Mouse (Mus musculus): Measurements from ENCODE around the gene Fcer1g. TPM values are rescaled to one million over a fixed set of nuclear protein-coding genes. Genes with fewer than 3 reads are reported as not detected.

The Fcer1g gene
- total RNA-seq, 2 experiments from 2014 or later, result 10.4 to 13.3 TPM

DNA sequence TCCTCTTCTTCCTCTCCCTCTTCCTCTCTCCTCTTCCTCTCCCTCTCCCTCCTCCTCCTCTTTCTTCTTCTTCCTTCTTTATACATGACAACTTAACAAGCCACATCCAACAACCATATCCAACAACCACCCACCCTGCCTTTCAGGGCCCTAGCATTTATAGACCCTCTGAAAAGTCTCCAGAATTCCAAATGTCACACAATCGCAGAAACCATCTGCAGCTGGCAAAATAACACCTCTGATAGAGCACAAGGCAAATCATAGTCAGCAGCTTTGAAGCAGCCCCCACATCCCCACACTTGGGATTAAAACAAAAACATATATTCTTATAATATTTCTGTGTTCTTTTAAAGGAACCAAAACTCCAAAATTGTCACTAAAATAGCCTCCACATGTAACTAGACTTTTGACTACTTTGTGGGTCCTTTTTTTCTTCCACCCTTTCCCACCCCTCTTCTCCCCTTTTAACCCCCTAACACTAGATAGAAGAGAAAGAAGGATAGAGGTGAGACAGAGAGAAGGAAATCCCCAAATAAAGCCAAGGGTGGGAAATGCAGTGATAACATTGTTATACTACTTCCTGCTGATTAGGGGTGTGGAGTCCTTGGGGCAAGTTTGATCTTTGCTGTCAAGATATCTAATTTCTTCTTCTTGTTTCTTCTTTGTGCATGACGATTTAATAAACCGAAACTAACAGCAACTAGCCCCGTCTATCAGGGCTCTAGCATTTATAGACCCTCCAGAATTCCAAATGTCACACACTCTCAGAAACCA is 32.0 kb upstream of the Fcer1g start:
- DNase-seq, result no peak

GRCm38 (mm10) chr1:171263666-171264461 is 29.7 kb upstream of the Fcer1g start:
- no peak for DNase-seq

DNA sequence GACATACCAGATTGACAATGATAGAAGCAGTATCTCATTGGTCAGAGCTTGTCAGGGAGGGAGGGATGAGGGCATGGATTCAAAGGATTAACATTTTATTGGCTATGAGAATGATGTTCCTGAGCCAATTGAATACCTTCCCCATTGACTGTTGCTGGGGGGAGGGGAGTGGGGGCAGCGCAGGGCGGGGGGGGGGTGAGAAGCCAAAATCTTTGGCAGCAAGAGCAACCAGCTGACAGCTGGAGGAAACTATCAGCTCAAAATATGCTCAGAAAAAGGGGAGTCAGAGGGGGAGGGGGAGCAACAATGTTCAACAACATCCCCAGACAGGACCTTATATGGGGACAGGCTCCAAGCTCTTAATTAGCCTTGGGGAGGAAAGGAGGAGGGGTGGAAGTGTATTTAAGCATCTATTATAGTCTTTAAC is 29.0 kb upstream of the Fcer1g start:
- DNase-seq, result no peak

GRCm38 (mm10) chr1:171262594-171263130 is 28.5 kb upstream of the Fcer1g start:
- peak; percentile 58 for DNase-seq

GRCm38 (mm10) chr1:171260316-171260715 is 26.2 kb upstream of the Fcer1g start:
- no peak for DNase-seq

GRCm38 (mm10) chr1:171258921-171259320 is 24.8 kb upstream of the Fcer1g start:
- DNase-seq, result no peak

DNA sequence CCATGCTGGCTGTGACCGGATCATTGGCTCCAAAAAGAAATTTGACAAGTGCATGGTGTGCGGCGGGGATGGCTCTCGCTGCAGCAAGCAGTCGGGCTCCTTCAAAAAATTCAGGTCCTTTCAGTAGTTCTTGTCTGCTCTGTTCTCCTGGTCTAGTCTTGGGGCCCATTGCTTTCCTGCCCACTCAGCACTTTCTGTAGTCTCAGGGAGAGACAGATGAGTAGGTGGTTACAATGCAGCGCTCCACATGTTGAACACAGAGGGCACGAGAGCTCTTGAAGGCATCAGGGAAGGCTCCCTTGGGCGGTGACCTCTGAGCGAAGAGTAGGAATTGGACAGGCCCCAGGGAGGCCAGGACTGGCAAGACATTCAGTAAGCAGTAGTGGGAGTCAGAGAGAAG is 23.6 kb upstream of the Fcer1g start:
- no peak for DNase-seq

DNA sequence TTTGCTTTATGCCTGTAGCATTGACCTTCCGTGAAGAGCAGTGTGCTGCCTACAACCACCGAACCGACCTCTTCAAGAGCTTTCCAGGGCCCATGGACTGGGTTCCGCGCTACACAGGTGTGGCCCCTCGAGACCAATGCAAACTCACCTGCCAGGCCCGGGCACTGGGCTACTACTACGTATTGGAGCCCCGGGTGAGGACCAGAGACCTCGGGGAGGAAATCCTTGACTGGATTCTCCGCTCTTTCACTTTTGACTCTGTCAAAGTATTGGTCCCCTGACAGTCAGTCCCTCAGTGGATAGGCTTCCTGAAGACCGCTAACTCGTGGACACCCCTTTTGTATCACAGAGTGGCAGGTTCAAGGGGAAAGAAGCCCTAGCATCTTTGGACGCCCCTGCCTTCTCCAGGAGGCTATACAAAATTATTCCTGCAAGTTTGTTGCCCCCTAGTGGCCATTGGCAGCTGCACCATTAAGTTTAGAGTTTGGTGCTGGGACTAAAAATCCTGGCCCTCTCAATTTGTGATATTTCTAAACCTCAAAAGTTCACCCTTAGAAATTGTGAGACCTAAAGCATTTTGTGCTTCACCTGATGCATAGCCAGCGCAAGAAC is 22.9 kb upstream of the Fcer1g start:
- DNase-seq, result peak; percentile 62

GRCm38 (mm10) chr1:171256095-171256818 is 22.1 kb upstream of the Fcer1g start:
- DNase-seq, result no peak

DNA sequence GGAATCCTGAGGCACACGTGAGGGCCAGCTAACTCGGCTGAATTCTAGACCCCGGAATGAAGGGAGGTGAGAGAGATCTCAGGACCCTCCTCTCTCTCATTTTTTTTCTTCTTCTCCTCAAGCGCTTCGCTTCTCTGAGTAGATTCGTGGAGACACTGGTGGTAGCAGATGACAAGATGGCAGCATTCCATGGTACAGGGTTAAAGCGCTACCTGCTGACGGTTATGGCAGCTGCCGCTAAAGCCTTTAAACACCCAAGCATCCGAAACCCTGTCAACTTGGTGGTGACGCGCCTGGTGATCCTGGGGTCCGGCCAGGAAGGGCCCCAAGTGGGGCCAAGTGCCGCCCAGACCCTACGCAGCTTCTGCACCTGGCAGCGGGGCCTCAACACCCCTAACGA is 18.2 kb upstream of the Fcer1g start:
- DNase-seq, result no peak

DNA sequence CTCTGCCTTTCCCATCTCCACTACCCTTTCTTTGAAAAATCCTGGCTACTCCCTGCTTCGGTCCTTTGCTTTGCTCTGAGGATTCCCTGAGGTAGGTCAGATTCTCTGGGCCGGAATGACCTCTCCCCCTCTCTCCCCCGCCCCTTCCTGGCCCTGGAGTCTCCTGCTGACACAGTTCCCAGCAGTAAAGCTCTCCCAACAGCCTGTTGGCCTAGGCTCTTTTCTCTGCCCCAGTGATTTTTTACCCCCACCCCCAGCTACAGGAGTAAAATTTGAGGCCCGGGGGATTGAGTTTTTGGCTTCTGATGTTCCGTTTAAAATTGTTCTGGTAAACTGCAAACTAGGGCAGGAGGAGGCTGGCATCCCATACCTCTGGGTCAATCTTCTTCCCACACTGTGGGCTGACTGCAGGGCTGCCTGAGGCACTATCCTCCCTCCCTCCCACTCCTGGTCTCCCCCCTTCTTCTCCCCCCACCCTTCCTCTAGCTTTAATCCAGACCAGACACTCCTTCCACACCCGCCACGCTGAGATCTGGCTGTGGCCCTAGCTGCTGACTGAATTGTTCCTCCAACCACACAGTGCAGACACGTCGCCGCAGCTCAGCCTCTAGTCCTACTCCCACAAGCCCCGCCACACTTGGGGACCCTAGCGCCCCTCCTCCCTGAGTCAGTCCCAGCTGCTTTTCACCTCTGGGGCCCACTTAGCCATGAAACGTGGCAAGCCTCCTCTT is 17.6 kb upstream of the Fcer1g start:
- DNase-seq, result peak; percentile 58

GRCm38 (mm10) chr1:171250680-171251593 is 16.8 kb upstream of the Fcer1g start, which contains the start of gene Ndufs2:
Ndufs2 (minus strand) TSS chr1:171251388.
- DNase-seq, result peak; percentile 49

GRCm38 (mm10) chr1:171249913-171250600 is 15.9 kb upstream of the Fcer1g start, which contains the start of gene Adamts4:
Adamts4 (plus strand) TSS chr1:171250421.
- DNase-seq, result peak; percentile 56

DNA sequence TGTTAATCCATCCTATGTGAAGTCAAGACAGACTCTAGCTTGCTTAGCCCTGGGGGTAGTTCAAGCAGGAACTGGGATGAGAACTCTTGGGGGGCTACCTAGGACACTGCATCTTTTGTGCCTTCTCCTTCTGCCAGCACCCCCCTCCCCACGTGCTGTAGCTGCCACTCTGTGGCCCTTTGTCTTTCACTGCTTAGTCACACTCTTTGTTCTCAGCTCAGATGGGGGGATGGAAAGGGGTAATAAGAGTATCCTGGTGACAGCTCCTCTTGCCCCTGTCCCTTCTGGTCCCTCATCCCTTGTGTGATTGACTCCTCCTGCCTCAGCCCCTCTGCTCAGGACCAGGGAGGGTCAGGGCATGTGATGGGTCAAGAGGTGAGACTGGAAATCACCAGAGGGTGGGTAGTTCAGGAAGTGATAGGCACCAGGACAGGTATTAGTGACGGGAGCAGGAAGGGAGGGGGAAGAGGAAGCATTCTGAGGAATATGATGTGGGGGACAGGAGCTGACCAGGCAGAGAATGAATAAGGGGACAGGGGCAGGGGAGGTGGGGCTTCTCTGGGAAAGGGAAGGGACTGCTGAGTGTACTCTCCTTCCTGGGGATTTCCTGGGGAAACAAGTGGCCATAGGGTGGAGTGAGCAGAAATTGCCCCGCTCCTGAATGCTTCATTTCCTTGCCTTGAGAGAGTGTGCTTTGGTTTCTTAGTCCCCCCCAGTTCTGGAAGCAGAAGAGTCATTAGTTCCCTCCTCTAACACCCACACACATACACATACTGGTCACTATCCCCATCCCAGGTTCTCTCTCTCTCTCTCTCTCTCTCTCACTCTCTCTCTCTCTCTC is 14.4 kb upstream of the Fcer1g start:
- no peak for DNase-seq

- DNase-seq, result no peak
Measured at GRCm38 (mm10) chr1:171247916-171248315, 13.8 kb upstream of the Fcer1g start.

DNA sequence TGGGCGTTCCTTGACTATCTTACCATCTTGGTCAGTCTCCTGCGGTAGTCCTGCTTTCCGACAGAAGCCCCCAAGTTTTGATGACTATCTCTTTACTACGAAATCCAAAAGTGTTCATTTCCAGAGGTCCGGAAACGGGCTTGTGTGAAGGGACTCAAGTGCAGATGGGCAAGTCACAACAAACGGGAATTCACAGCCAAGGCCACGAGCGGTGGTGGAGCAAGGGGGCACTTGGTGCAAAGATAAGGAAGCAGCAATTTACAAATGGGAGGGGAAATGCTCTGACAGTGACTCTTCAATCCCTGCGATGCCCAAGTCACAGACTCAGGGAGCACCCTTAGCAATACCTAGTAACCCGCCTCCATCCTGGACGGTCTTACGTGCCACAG is 13.3 kb upstream of the Fcer1g start:
- DNase-seq, result no peak

- peak; percentile 98 for DNase-seq
Measured at GRCm38 (mm10) chr1:171246709-171247452, 12.7 kb upstream of the Fcer1g start.

GRCm38 (mm10) chr1:171245353-171245752 is 11.2 kb upstream of the Fcer1g start:
- no peak for DNase-seq

All from gastrocnemius, postnatal 10 days (tissue).